Mouse (Mus musculus) embryonic facial prominence, embryonic 11.5 days (tissue): Measurements from ENCODE around the gene Cpt1c. TPM values are rescaled to one million over a fixed set of nuclear protein-coding genes. Genes with fewer than 3 reads are reported as not detected.

ENCODE experiments used
- ATAC-seq: fragments of 200-750 bp; cut with Nextera tagmentation; replicated peaks from 2 replicates; pipeline ENCODE4 v1.8.0; 2017; ENCODE audit warnings: low read depth; ENCODE audit not compliant: insufficient number of reproducible peaks, low FRiP score, low TSS enrichment
- DNase-seq: peaks from one replicate; pipeline ENCODE4 v3.0.0-alpha.2; 2015; ENCODE audit warnings: low spot score
- H3K27ac ChIP-seq: fragments of 300-500 bp; sonication (generic); replicated peaks from 2 replicates; pipeline ENCODE4 v1.5.1; 2014; ENCODE audit warnings: mild to moderate bottlenecking, low read depth, low read length, control low read depth
- H3K27me3 ChIP-seq: fragments of 300-500 bp; sonication (generic); 2 replicates; pipeline ENCODE4 v1.6.1; 2014; ENCODE audit warnings: mild to moderate bottlenecking, low read length, moderate library complexity, mixed read lengths; ENCODE audit not compliant: control insufficient read depth, insufficient read depth
- H3K36me3 ChIP-seq: fragments of 300-500 bp; sonication (generic); replicated peaks from 2 replicates; pipeline ENCODE4 v1.6.1; 2014; ENCODE audit warnings: low read depth, mild to moderate bottlenecking, low read length, moderate library complexity, mixed read lengths; ENCODE audit not compliant: control insufficient read depth, insufficient read depth
- H3K4me1 ChIP-seq: fragments of 300-500 bp; sonication (generic); 2 replicates; pipeline ENCODE4 v1.6.1; 2014; ENCODE audit warnings: low read length, mixed read lengths; ENCODE audit not compliant: control insufficient read depth, insufficient read depth
- H3K4me2 ChIP-seq: fragments of 300-500 bp; sonication (generic); 2 replicates; pipeline ENCODE4 v1.6.1; 2014; ENCODE audit warnings: low read depth, mild to moderate bottlenecking, control low read depth, low read length, moderate library complexity
- H3K4me3 ChIP-seq: fragments of 300-500 bp; sonication (generic); 2 replicates; pipeline ENCODE4 v1.5.1; 2014; ENCODE audit warnings: low read depth, low read length, control low read depth
- H3K9ac ChIP-seq: fragments of 300-500 bp; sonication (generic); replicated peaks from 2 replicates; pipeline ENCODE4 v1.6.1; 2014; ENCODE audit warnings: mild to moderate bottlenecking, control low read depth, low read length
- H3K9me3 ChIP-seq: fragments of 300-500 bp; sonication (generic); replicated peaks from 2 replicates; pipeline ENCODE4 v1.6.1; 2016; ENCODE audit warnings: mild to moderate bottlenecking, low read length, inconsistent platforms, mixed read lengths; ENCODE audit not compliant: control insufficient read depth
- WGBS: fragments of 180-500 bp; shearing (Covaris S2); extraction: QIAGEN DNeasy Blood & Tissue Kit; methylation state at CpG from one replicate; pipeline ENCODE4 v1.1.7; 2014; 5-methylcytosine and 5-hydroxymethylcytosine counted together
- polyA plus RNA-seq: library from polyadenylated mRNA; unstranded; fragments of >200 nt; fragmentation: Nextera tagmentation; extraction: Ambion mirVana; gene quantifications from 2 replicates; pipeline ENCODE4 v1.2.1, GENCODE M21; 2014

Cpt1c gene
- polyA plus RNA-seq, 1 experiment from 2014 or later, result 14.3 TPM

GRCm38 (mm10) chr7:44959281-44959680 lies 15.4 kb downstream of the Cpt1c start:
- no peak overlapping the region for H3K4me2 ChIP-seq
- no peaks in the 10 kb centered on the region for H3K27me3 ChIP-seq
- ATAC-seq, result no peak
- no peak overlapping the region for H3K27ac ChIP-seq
- no peaks in the 10 kb centered on the region for H3K36me3 ChIP-seq
- no peaks in the 10 kb centered on the region for H3K9me3 ChIP-seq
- no peak overlapping the region for H3K9ac ChIP-seq
- WGBS, result 90% methylated on average over 8 of the region's 8 CpGs
- H3K4me3 ChIP-seq, result no peak overlapping the region
- DNase-seq, result no peak
- no peaks in the 10 kb centered on the region for H3K4me1 ChIP-seq

DNA sequence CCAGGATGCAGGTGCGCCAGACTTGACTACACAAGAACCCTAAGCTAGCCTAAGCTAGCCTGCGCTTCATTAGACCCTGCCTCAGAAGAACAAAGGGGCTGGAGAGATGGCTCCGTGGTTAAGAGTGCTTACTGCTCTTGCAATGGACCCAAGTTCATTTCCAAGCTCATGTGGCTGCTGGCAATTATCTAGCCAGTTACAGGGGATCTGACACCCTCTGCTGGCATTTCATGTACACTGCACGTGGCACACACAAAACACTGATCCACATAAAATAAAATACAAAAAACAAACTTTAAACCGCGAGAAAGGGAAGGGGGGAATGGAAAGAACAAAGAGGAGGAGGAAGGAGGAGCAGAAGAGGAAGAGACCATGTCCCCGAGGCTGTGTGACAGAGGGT lies 16.4 kb downstream of the Cpt1c start:
- no peaks in the 10 kb centered on the region for H3K27me3 ChIP-seq
- H3K9ac ChIP-seq, result no peak overlapping the region
- H3K4me1 ChIP-seq, result no peaks in the 10 kb centered on the region
- ATAC-seq (no peak), DNase-seq (peak; percentile 64)
- H3K27ac ChIP-seq, result no peak overlapping the region
- no peak overlapping the region for H3K4me3 ChIP-seq
- H3K36me3 ChIP-seq, result no peaks in the 10 kb centered on the region
- no peak overlapping the region for H3K4me2 ChIP-seq
- WGBS, result 60% methylated on average over 7 of the region's 7 CpGs
- H3K9me3 ChIP-seq, result no peaks in the 10 kb centered on the region

DNA sequence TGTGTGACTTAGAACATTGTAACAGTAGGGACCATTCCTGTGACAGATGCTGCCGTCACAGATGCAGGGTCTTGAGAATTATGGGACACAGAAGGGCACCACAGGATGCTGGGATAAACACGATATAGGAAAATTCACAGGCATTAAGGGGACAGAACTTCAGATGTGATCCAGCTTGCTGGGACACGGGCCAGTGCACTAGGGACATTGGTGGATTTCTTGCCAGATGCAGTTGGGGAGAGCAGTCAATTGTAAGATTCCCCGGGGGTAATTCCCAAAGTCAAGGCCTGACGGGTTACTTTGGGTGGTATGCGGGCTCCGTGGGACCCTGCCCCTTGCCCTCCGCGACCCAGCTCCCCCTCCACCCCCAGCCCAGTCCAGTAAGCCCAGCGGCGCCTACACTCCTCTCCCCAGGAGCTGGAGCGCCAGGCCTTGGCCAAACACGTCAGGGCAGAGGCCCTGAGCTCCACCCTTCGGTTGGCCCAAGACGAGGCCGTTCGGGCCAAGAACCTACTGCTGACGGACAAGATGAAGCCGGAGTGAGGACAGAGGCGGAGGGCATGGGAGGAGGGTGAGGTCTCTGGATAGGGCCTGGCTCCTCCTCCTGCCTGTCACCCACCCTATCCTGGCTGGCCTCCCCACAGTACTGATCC lies 17.3 kb downstream of the Cpt1c start:
- no peaks in the 10 kb centered on the region for H3K36me3 ChIP-seq
- H3K4me2 ChIP-seq, result no peak overlapping the region
- H3K4me1 ChIP-seq, result no peaks in the 10 kb centered on the region
- no peak for ATAC-seq
- DNase-seq, result no peak
- no peak overlapping the region for H3K9ac ChIP-seq
- 69% methylated on average over 20 of the region's 20 CpGs for WGBS
- no peaks in the 10 kb centered on the region for H3K27me3 ChIP-seq
- H3K4me3 ChIP-seq, result no peak overlapping the region
- H3K27ac ChIP-seq, result no peak overlapping the region
- H3K9me3 ChIP-seq, result no peaks in the 10 kb centered on the region

GRCm38 (mm10) chr7:44956266-44956665 lies 18.4 kb downstream of the Cpt1c start:
- Histone ChIP-seq H3K4me1 (peaks cover 6% of the 10 kb centered on the region; the same call in 1 of the 2 replicates), H3K4me3 (no peak overlapping the region), H3K27ac (no peak overlapping the region), H3K4me2 (no peak overlapping the region), H3K9me3 (no peaks in the 10 kb centered on the region), H3K36me3 (no peaks in the 10 kb centered on the region), H3K9ac (no peak overlapping the region), H3K27me3 (peaks cover 5% of the 10 kb centered on the region)
- ATAC-seq (no peak), DNase-seq (no peak)
- WGBS, result 48% methylated on average over 6 of the region's 6 CpGs

- DNase-seq (peak; percentile 56), ATAC-seq (no peak)
- no peak overlapping the region for H3K27ac ChIP-seq
- H3K9me3 ChIP-seq, result no peaks in the 10 kb centered on the region
- no peak overlapping the region for H3K4me2 ChIP-seq
- H3K27me3 ChIP-seq, result peaks cover 8% of the 10 kb centered on the region
- H3K4me1 ChIP-seq, result peaks cover 6% of the 10 kb centered on the region; the same call in 1 of the 2 replicates
- H3K36me3 ChIP-seq, result no peaks in the 10 kb centered on the region
- H3K4me3 ChIP-seq, result no peak overlapping the region
- no peak overlapping the region for H3K9ac ChIP-seq
- WGBS, result 53% methylated on average over 5 of the region's 5 CpGs
Measured at GRCm38 (mm10) chr7:44955628-44956027, 19.0 kb downstream of the Cpt1c start.

DNA sequence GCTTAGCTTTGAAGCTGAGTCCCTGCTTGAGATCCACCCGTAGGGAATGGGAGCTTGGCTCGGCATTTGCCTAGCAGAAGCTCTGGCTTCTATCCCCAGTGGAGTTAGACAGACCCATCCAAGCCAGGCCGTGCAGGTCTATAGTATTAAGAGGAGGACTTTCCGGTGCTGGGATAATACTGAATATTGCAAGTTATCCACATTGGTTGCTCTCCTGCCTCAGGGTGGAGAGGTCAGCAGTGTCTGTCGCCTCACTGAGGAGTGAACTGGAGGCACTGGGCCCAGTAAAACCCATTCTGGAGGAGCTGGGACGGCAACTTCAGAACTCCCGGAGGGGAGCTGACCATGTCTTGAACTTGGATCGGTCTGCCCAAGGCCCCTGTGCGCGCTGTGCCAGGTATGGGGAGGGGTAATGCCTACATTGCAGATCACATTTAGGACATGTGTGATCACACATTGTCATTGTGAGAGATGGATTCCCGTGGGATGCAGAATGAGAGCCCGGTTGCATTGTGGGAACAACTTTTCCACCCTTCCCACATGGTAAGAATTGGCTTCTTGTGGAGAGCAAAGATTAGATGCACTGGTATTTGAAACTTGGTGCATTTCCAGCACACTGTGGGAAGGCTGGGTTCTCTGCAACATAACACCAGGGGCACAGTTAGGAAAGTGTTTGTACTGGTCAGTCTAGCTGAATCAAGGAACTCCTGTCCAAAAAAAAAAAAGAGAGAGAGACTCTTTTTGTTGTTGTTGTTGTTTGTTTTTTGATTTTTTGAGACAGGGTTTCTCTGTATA lies 20.4 kb downstream of the Cpt1c start:
- no peak overlapping the region for H3K27ac ChIP-seq
- peaks cover 15% of the 10 kb centered on the region for H3K27me3 ChIP-seq
- no peaks in the 10 kb centered on the region for H3K9me3 ChIP-seq
- H3K4me3 ChIP-seq, result no peak overlapping the region
- ATAC-seq (no peak), DNase-seq (no peak)
- H3K4me2 ChIP-seq, result no peak overlapping the region
- no peak overlapping the region for H3K9ac ChIP-seq
- WGBS, result 81% methylated on average over 12 of the region's 12 CpGs
- peaks cover 6% of the 10 kb centered on the region; the same call in 1 of the 2 replicates for H3K4me1 ChIP-seq
- no peaks in the 10 kb centered on the region for H3K36me3 ChIP-seq

DNA sequence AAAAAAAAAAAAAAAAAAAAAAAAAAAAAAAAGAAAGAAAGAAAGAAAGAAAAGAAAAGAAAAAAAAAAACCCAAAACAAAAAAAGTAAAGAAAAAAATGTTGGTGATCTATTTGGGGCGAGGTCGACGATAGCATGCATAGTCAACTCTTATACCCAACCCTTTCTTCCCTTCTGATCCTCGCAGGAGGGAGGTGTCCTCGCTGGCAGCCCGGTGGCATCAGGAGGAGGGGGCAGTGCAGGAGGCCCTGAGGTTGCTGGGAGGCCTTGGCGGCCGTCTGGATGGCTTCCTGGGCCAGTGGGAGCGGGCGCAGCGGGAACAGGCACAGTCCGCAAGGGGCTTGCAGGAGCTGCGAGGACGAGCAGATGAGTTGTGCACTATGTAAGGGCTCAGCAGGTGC lies 21.1 kb downstream of the Cpt1c start:
- H3K27me3 ChIP-seq, result peaks cover 15% of the 10 kb centered on the region
- no peak overlapping the region for H3K9ac ChIP-seq
- DNase-seq, result no peak
- H3K9me3 ChIP-seq, result no peaks in the 10 kb centered on the region
- no peak overlapping the region for H3K4me3 ChIP-seq
- H3K4me1 ChIP-seq, result peaks cover 6% of the 10 kb centered on the region; the same call in 1 of the 2 replicates
- no peaks in the 10 kb centered on the region for H3K36me3 ChIP-seq
- WGBS, result 51% methylated on average over 14 of the region's 14 CpGs
- H3K4me2 ChIP-seq, result no peak overlapping the region
- ATAC-seq, result no peak
- no peak overlapping the region for H3K27ac ChIP-seq
